Mouse (Mus musculus) stomach, postnatal 0 days (tissue): Measurements from ENCODE around the gene 6430571L13Rik. TPM values are rescaled to one million over a fixed set of nuclear protein-coding genes. Genes with fewer than 3 reads are reported as not detected.
A peak's percentile ranks its signal among the peaks of the same experiment; 100 is the strongest.

Experiments used
- ATAC-seq: fragments of 200-750 bp; cut with Nextera tagmentation; 2 replicates; pipeline ENCODE4 v1.8.0; 2017; ENCODE audit not compliant: low FRiP score, low TSS enrichment
- DNase-seq: peaks from one replicate; pipeline ENCODE4 v3.0.0-alpha.2; 2016; ENCODE audit warnings: low spot score
- H3K27ac ChIP-seq: fragments of 300-500 bp; sonication (generic); replicated peaks from 2 replicates; pipeline ENCODE4 v1.5.1; 2014; ENCODE audit warnings: mild to moderate bottlenecking, control low read depth
- H3K27me3 ChIP-seq: fragments of 300-500 bp; sonication (generic); 2 replicates; pipeline ENCODE4 v1.6.1; 2014; ENCODE audit warnings: low read length; ENCODE audit not compliant: control insufficient read depth, insufficient read depth
- H3K36me3 ChIP-seq: fragments of 300-500 bp; sonication (generic); 2 replicates; pipeline ENCODE4 v1.6.1; 2014; ENCODE audit warnings: low read length, mixed read lengths; ENCODE audit not compliant: control insufficient read depth, insufficient read depth
- H3K4me1 ChIP-seq: fragments of 300-500 bp; sonication (generic); replicated peaks from 2 replicates; pipeline ENCODE4 v1.6.1; 2014; ENCODE audit warnings: antibody characterized with exemption; ENCODE audit not compliant: control insufficient read depth, insufficient read depth
- H3K4me2 ChIP-seq: fragments of 300-500 bp; sonication (generic); replicated peaks from 2 replicates; pipeline ENCODE4 v1.6.1; 2014; ENCODE audit warnings: low read depth, mild to moderate bottlenecking, control low read depth, moderate library complexity
- H3K4me3 ChIP-seq: fragments of 300-500 bp; sonication (generic); 2 replicates; pipeline ENCODE4 v1.5.1; 2014; ENCODE audit warnings: low read depth, low read length, control low read depth
- H3K9ac ChIP-seq: fragments of 300-500 bp; sonication (generic); 2 replicates; pipeline ENCODE4 v1.6.1; 2014; ENCODE audit warnings: mild to moderate bottlenecking, low read length, control low read depth, mixed read lengths
- H3K9me3 ChIP-seq: fragments of 300-500 bp; sonication (generic); 2 replicates; pipeline ENCODE4 v1.6.1; 2016; ENCODE audit warnings: low read length; ENCODE audit not compliant: control insufficient read depth
- CTCF ChIP-seq: IDR thresholded peaks from 2 replicates; pipeline ENCODE4 v1.5.1; 2016; ENCODE audit warnings: antibody characterized with exemption, low read depth, mild to moderate bottlenecking, moderate library complexity
- EP300 ChIP-seq: optimal IDR thresholded peaks from 2 replicates; pipeline ENCODE3; 2016; ENCODE audit warnings: antibody characterized with exemption
- WGBS: fragments of 180-500 bp; shearing (Covaris S2); extraction: QIAGEN DNeasy Blood & Tissue Kit; methylation state at CpG from one replicate; pipeline ENCODE4 v1.1.7; 2014; 5-methylcytosine and 5-hydroxymethylcytosine counted together
- polyA plus RNA-seq: library from polyadenylated mRNA; unstranded; fragments of >200 nt; fragmentation: Nextera tagmentation; extraction: Ambion mirVana; gene quantifications from 2 replicates; pipeline ENCODE4 v1.2.1, GENCODE M21; 2015

6430571L13Rik gene
- polyA plus RNA-seq, 1 experiment from 2014 or later = 0.73 TPM

DNA sequence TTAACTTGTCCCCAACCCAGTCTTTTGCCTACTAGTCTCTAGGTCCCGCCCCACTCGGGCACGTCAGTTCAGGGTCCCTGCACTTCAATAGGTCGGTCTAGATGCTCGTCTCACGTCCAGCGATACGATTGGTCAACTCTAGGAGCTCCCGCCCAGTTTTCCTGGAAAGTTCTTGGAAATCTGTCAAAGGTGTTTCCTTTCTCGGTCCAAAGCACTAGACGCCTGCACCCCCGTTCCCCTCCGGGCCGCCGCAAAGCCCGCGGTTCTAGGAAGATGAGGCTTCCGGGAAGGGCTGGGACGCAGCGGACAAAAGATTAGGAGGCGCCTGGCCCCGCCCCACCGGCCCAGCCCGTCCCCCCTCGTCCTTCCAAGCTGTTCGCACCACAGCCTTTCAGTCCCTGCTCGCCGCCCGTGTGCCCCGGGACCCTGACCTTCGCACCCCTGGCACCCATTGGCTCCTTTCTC lies 43.9 kb upstream of the 6430571L13Rik start:
- ATAC-seq (peak; percentile 94), DNase-seq (peak; percentile 95)
- WGBS = under 1% methylated on average over 31 of the region's 31 CpGs
- H3K4me1 ChIP-seq = peaks cover 8% of the 10 kb centered on the region; the same call in 1 of the 2 replicates
- peak overlapping the region; percentile 84 for H3K9ac ChIP-seq
- H3K36me3 ChIP-seq = peaks cover 17% of the 10 kb centered on the region
- H3K27ac ChIP-seq = peak overlapping the region; percentile 96
- H3K4me3 ChIP-seq = peak overlapping the region; percentile 78
- TF ChIP-seq CTCF = no peak
- TF ChIP-seq EP300 = peak; percentile 96
- H3K27me3 ChIP-seq = no peaks in the 10 kb centered on the region
- H3K4me2 ChIP-seq = peak overlapping the region; percentile 74
- H3K9me3 ChIP-seq = no peaks in the 10 kb centered on the region

GRCm38 (mm10) chr9:107297059-107297458 lies 43.3 kb upstream of the 6430571L13Rik start:
- TF ChIP-seq EP300 (no peak), CTCF (no peak)
- 3% methylated on average over 16 of the region's 16 CpGs for WGBS
- ATAC-seq (peak; percentile 10), DNase-seq (no peak)
- Histone ChIP-seq H3K27ac (peak overlapping the region; percentile 96), H3K27me3 (no peaks in the 10 kb centered on the region), H3K9me3 (no peaks in the 10 kb centered on the region), H3K4me2 (peak overlapping the region; percentile 74), H3K4me1 (peaks cover 8% of the 10 kb centered on the region; the same call in 1 of the 2 replicates), H3K36me3 (peaks cover 22% of the 10 kb centered on the region), H3K9ac (peak overlapping the region; percentile 84), H3K4me3 (peak overlapping the region; percentile 78)

DNA sequence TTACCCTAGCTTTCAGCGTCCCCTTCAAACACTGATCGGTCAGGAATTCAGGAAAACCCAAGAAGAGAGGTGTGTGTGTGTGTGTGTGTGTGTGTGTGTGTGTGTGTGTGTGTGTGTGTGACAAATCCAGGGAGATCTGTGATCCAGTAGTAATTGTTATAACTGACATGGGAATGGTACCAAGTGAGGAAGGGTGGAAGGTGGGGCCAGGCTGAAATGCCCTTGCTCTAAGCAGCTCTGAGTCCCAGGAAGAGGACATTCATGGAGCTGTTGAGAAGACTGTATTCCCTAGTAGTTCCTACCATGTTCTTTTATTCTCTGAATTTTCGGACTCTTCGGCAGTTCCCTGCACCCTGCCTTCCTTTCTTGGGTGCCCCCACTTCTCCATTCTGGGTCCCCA lies 42.7 kb upstream of the 6430571L13Rik start:
- H3K9me3 ChIP-seq = no peaks in the 10 kb centered on the region
- H3K4me3 ChIP-seq = peak overlapping the region; percentile 78
- ATAC-seq (no peak), DNase-seq (no peak)
- H3K4me1 ChIP-seq = peaks cover 8% of the 10 kb centered on the region; the same call in 1 of the 2 replicates
- no peaks in the 10 kb centered on the region for H3K27me3 ChIP-seq
- peak overlapping the region; percentile 74 for H3K4me2 ChIP-seq
- WGBS = 46% methylated on average over 4 of the region's 4 CpGs
- H3K27ac ChIP-seq = peak overlapping the region; percentile 96
- TF ChIP-seq EP300 (no peak), CTCF (no peak)
- peak overlapping the region; percentile 84 for H3K9ac ChIP-seq
- peaks cover 28% of the 10 kb centered on the region for H3K36me3 ChIP-seq

GRCm38 (mm10) chr9:107298059-107298780 lies 42.2 kb upstream of the 6430571L13Rik start:
- no peaks in the 10 kb centered on the region for H3K9me3 ChIP-seq
- TF ChIP-seq CTCF = no peak
- TF ChIP-seq EP300 = no peak
- H3K9ac ChIP-seq = peak overlapping the region; percentile 84; the same call in 1 of the 2 replicates
- peak; percentile 55 for DNase-seq
- no peak for ATAC-seq
- peaks cover 28% of the 10 kb centered on the region for H3K36me3 ChIP-seq
- WGBS = 45% methylated on average over 8 of the region's 8 CpGs
- peaks cover 8% of the 10 kb centered on the region; the same call in 1 of the 2 replicates for H3K4me1 ChIP-seq
- peak overlapping the region; percentile 78 for H3K4me3 ChIP-seq
- H3K4me2 ChIP-seq = peak overlapping the region; percentile 74
- no peaks in the 10 kb centered on the region for H3K27me3 ChIP-seq
- H3K27ac ChIP-seq = peak overlapping the region; percentile 96

DNA sequence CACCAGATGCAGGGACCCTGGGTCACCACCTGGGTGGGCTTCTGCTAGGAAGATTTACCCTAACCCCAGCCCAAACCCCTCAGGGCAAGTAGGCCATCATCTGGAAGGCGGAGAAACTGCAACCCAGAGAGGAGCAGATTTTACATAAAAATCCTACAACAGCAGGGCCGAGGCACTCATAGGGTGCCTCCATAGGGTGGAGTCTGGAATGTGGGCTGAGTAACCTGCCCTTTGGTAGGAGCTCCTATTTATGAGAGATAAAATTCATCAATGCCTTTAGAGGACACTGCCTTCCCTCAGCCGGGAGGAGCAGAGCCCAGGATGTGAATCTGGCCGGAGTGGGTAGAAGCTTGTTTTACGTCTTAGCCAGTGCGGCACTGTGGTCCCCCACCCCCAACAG lies 41.5 kb upstream of the 6430571L13Rik start:
- H3K4me3 ChIP-seq = peak overlapping the region; percentile 78
- no peaks in the 10 kb centered on the region for H3K27me3 ChIP-seq
- ATAC-seq (no peak), DNase-seq (no peak)
- peaks cover 8% of the 10 kb centered on the region; the same call in 1 of the 2 replicates for H3K4me1 ChIP-seq
- TF ChIP-seq CTCF (peak; percentile 38), EP300 (no peak)
- WGBS = 62% methylated on average over 6 of the region's 6 CpGs
- H3K9ac ChIP-seq = peak overlapping the region; percentile 24; the same call in 1 of the 2 replicates
- peak overlapping the region; percentile 96 for H3K27ac ChIP-seq
- H3K36me3 ChIP-seq = peaks cover 28% of the 10 kb centered on the region
- peak overlapping the region; percentile 74 for H3K4me2 ChIP-seq
- H3K9me3 ChIP-seq = no peaks in the 10 kb centered on the region

GRCm38 (mm10) chr9:107299783-107300182 lies 40.6 kb upstream of the 6430571L13Rik start:
- ATAC-seq (no peak), DNase-seq (no peak)
- H3K9ac ChIP-seq = 0 out of 2 replicates have a peak overlapping the region, but pooled peaks have one; percentile 35
- H3K9me3 ChIP-seq = no peaks in the 10 kb centered on the region
- peak overlapping the region; percentile 96; the same call in 1 of the 2 replicates for H3K27ac ChIP-seq
- TF ChIP-seq EP300 (no peak), CTCF (no peak)
- H3K4me3 ChIP-seq = no peak overlapping the region; the same call in 1 of the 2 replicates
- peaks cover 8% of the 10 kb centered on the region; the same call in 1 of the 2 replicates for H3K4me1 ChIP-seq
- H3K36me3 ChIP-seq = peaks cover 28% of the 10 kb centered on the region
- H3K27me3 ChIP-seq = no peaks in the 10 kb centered on the region
- WGBS = 86% methylated on average over 7 of the region's 7 CpGs
- peak overlapping the region; percentile 74 for H3K4me2 ChIP-seq
